Mouse (Mus musculus) heart, embryonic 10.5 days (tissue): ENCODE results near the gene Rnaseh2b. TPM values are rescaled to one million over a fixed set of nuclear protein-coding genes. Genes with fewer than 3 reads are reported as not detected.

Experiments used
- DNase-seq: peaks from one replicate; pipeline ENCODE4 v3.0.0-alpha.2; 2017; ENCODE audit warnings: low spot score
- H3K27ac ChIP-seq: fragments of 300-500 bp; sonication (generic); 2 replicates; pipeline ENCODE4 v1.5.1; 2016; ENCODE audit warnings: mild to moderate bottlenecking
- H3K27me3 ChIP-seq: fragments of 300-500 bp; sonication (generic); 2 replicates; pipeline ENCODE4 v1.6.1; 2016; ENCODE audit warnings: mild to moderate bottlenecking; ENCODE audit not compliant: poor library complexity, insufficient read depth, severe bottlenecking
- H3K36me3 ChIP-seq: fragments of 300-500 bp; sonication (generic); 2 replicates; pipeline ENCODE4 v1.6.1; 2016; ENCODE audit warnings: mild to moderate bottlenecking, moderate library complexity
- H3K4me1 ChIP-seq: fragments of 300-500 bp; sonication (generic); 2 replicates; pipeline ENCODE4 v1.6.1; 2016; ENCODE audit warnings: mild to moderate bottlenecking
- H3K4me3 ChIP-seq: fragments of 300-500 bp; sonication (generic); 2 replicates; pipeline ENCODE4 v1.5.1; 2016; ENCODE audit warnings: mild to moderate bottlenecking, moderate library complexity
- H3K9me3 ChIP-seq: fragments of 300-500 bp; sonication (generic); 2 replicates; pipeline ENCODE4 v1.6.1; 2016; ENCODE audit warnings: mild to moderate bottlenecking, moderate library complexity
- WGBS: fragments of 180-500 bp; shearing (Covaris S2); methylation state at CpG from one replicate; pipeline ENCODE4 v1.1.7; 2016; 5-methylcytosine and 5-hydroxymethylcytosine counted together
- polyA plus RNA-seq: library from polyadenylated mRNA; unstranded; fragments of >200 nt; fragmentation: Nextera tagmentation; extraction: Ambion mirVana; gene quantifications from 2 replicates; pipeline ENCODE4 v1.2.1, GENCODE M21; 2016

Gene Rnaseh2b
- polyA plus RNA-seq, 1 experiment from 2014 or later: 61.0 TPM

DNA sequence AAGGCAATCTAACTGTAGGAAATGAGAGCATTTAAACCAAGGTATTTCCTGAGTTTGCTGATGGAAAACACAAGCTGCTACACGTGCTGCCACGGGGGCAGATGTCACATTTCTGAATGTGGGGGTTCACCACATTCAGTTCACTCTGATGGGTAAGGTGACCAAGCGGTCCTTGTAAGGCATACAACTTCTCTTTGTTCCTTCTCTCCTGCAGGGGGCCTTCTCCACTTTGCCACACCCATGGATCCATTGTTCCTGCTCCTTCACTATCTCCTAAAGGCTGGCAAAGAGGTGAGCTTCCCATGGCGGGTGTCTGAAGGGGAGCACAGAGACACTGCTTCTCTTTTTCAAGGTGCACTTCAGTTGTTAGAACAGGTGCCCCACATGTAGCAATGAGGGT, 57.8 kb downstream of the Rnaseh2b start:
- Histone ChIP-seq H3K27me3 (no peaks in the 10 kb centered on the region), H3K4me1 (0 out of 2 replicates have a peak, but pooled peaks cover 8% of the 10 kb centered on the region), H3K4me3 (no peak overlapping the region), H3K27ac (no peak overlapping the region), H3K9me3 (no peaks in the 10 kb centered on the region), H3K36me3 (peaks cover 31% of the 10 kb centered on the region)
- 70% methylated on average over 4 of the region's 4 CpGs for WGBS
- DNase-seq: no peak

- Histone ChIP-seq H3K27ac (no peak overlapping the region), H3K9me3 (no peaks in the 10 kb centered on the region), H3K4me3 (no peak overlapping the region), H3K4me1 (0 out of 2 replicates have a peak, but pooled peaks cover 8% of the 10 kb centered on the region), H3K27me3 (no peaks in the 10 kb centered on the region), H3K36me3 (peaks cover 31% of the 10 kb centered on the region)
- WGBS: 94% methylated on average over 3 of the region's 3 CpGs
- DNase-seq: no peak
These were observed 58.5 kb downstream of the Rnaseh2b start for GRCm38 (mm10) chr14:62350890-62351289.

GRCm38 (mm10) chr14:62353372-62353771, 61.0 kb downstream of the Rnaseh2b start:
- no peak for DNase-seq
- 84% methylated on average over 9 of the region's 9 CpGs for WGBS
- Histone ChIP-seq H3K4me1 (0 out of 2 replicates have a peak, but pooled peaks cover 4% of the 10 kb centered on the region), H3K4me3 (no peak overlapping the region), H3K27me3 (no peaks in the 10 kb centered on the region), H3K9me3 (no peaks in the 10 kb centered on the region), H3K27ac (no peak overlapping the region), H3K36me3 (peaks cover 29% of the 10 kb centered on the region)

- Histone ChIP-seq H3K9me3 (no peaks in the 10 kb centered on the region), H3K27ac (no peak overlapping the region), H3K27me3 (no peaks in the 10 kb centered on the region), H3K36me3 (peaks cover 29% of the 10 kb centered on the region), H3K4me3 (no peak overlapping the region), H3K4me1 (0 out of 2 replicates have a peak, but pooled peaks cover 4% of the 10 kb centered on the region)
- DNase-seq: no peak
- WGBS: 93% methylated on average over 5 of the region's 5 CpGs
These were observed 61.4 kb downstream of the Rnaseh2b start for GRCm38 (mm10) chr14:62353793-62354192.

- no peak overlapping the region for H3K4me3 ChIP-seq
- no peak for DNase-seq
- H3K4me1 ChIP-seq: no peaks in the 10 kb centered on the region
- peaks cover 16% of the 10 kb centered on the region for H3K36me3 ChIP-seq
- 81% methylated on average over 7 of the region's 7 CpGs for WGBS
- H3K27me3 ChIP-seq: no peaks in the 10 kb centered on the region
- H3K27ac ChIP-seq: no peak overlapping the region
- no peaks in the 10 kb centered on the region for H3K9me3 ChIP-seq
These were observed 62.8 kb downstream of the Rnaseh2b start for GRCm38 (mm10) chr14:62355201-62355600.

- H3K4me1 ChIP-seq: no peaks in the 10 kb centered on the region
- WGBS: 78% methylated on average over 8 of the region's 8 CpGs
- DNase-seq: no peak
- no peak overlapping the region for H3K27ac ChIP-seq
- peaks cover 47% of the 10 kb centered on the region for H3K36me3 ChIP-seq
- no peaks in the 10 kb centered on the region for H3K27me3 ChIP-seq
- H3K9me3 ChIP-seq: no peaks in the 10 kb centered on the region
- H3K4me3 ChIP-seq: no peak overlapping the region
These were observed 69.0 kb downstream of the Rnaseh2b start for GRCm38 (mm10) chr14:62361263-62361980.

- Histone ChIP-seq H3K36me3 (peaks cover 59% of the 10 kb centered on the region), H3K9me3 (no peaks in the 10 kb centered on the region), H3K4me1 (no peaks in the 10 kb centered on the region), H3K27me3 (no peaks in the 10 kb centered on the region), H3K4me3 (no peak overlapping the region), H3K27ac (no peak overlapping the region)
- no peak for DNase-seq
- 94% methylated on average over 2 of the region's 2 CpGs for WGBS
These were observed 71.4 kb downstream of the Rnaseh2b start for GRCm38 (mm10) chr14:62363774-62364173.

DNA sequence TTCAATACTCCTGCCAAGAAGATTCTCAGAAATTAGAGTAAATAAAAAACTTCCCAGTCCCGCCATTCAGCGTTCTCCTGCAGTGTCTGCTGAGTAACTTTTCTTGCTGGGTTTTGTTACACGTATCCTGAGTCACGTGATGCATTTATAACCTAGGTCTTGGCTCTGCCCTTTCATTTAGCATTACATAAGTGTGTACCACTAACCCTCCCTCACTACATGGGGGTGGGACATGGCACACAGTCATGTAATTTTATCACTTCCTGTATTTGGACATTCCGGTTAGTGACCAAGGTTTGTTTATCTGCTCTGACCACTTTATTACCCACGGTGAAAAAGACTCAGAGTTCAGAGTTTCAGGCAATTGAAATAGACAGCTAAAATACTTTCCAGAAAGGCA, 78.4 kb downstream of the Rnaseh2b start:
- H3K36me3 ChIP-seq: peaks cover 34% of the 10 kb centered on the region
- peaks cover 22% of the 10 kb centered on the region; the same call in 1 of the 2 replicates for H3K4me1 ChIP-seq
- H3K27ac ChIP-seq: no peak overlapping the region
- DNase-seq: no peak
- no peak overlapping the region for H3K4me3 ChIP-seq
- WGBS: 83% methylated on average over 6 of the region's 6 CpGs
- no peaks in the 10 kb centered on the region for H3K27me3 ChIP-seq
- no peaks in the 10 kb centered on the region for H3K9me3 ChIP-seq

DNA sequence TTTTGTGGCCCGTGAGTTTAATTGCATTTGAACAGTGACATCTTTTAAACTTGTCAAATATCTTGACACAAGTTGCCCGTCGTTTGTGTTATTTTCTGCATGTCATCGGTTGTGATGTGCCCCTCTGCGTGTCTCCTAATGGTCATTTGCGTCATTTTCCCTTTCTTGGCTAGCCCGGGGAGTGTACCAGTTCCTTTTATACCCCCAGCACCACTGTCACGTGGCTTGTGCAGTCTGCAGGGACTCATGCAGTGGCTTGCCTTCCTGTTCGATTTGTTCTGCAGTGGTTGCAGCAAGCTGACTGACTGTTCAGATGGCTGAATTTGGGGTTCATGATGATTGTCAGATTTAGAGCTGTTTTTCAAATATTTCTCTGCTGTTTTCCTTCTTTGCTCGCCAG, 81.6 kb downstream of the Rnaseh2b start:
- DNase-seq: no peak
- Histone ChIP-seq H3K36me3 (peaks cover 23% of the 10 kb centered on the region), H3K27me3 (no peaks in the 10 kb centered on the region), H3K9me3 (no peaks in the 10 kb centered on the region), H3K27ac (peak overlapping the region; percentile 71), H3K4me3 (no peak overlapping the region), H3K4me1 (peaks cover 35% of the 10 kb centered on the region; the same call in 1 of the 2 replicates)
- 64% methylated on average over 10 of the region's 10 CpGs for WGBS

- H3K4me1 ChIP-seq: peaks cover 38% of the 10 kb centered on the region; the same call in 1 of the 2 replicates
- DNase-seq: no peak
These were observed 83.3 kb downstream of the Rnaseh2b start for GRCm38 (mm10) chr14:62375694-62376093.

DNA sequence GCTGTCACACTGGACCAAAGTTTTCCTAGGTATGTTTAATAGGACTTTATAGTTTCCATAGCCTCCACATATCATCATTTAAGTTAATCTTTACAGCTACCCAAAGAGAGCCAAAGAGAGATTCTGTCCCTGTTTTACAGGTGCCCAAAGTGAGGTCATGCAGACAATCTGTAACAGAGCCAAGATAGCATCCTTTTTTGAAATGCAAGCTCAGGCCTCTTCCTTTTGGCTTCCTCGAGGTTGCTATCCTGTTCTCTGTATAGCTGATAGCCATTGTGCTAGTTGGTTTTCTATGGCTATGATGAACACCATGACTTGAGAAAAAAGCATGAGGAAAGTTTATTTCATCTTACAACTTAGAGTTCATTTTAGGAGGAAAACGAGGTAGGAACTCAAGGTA, 83.7 kb downstream of the Rnaseh2b start:
- Histone ChIP-seq H3K4me1 (peaks cover 38% of the 10 kb centered on the region; the same call in 1 of the 2 replicates), H3K9me3 (no peaks in the 10 kb centered on the region), H3K4me3 (no peak overlapping the region), H3K27me3 (no peaks in the 10 kb centered on the region), H3K27ac (peak overlapping the region; percentile 57; the same call in 1 of the 2 replicates), H3K36me3 (peaks cover 16% of the 10 kb centered on the region)
- no peak for DNase-seq
- WGBS: 82% methylated on average over 2 of the region's 2 CpGs

More at GRCm38 (mm10) chr14:62375694-62376093, 83.3 kb downstream of the Rnaseh2b start:
- no peaks in the 10 kb centered on the region for H3K27me3 ChIP-seq
- H3K36me3 ChIP-seq: peaks cover 16% of the 10 kb centered on the region
- no peaks in the 10 kb centered on the region for H3K9me3 ChIP-seq
- H3K27ac ChIP-seq: peak overlapping the region; percentile 57; the same call in 1 of the 2 replicates
- no peak overlapping the region for H3K4me3 ChIP-seq

- H3K27me3 ChIP-seq: no peaks in the 10 kb centered on the region
- H3K9me3 ChIP-seq: no peaks in the 10 kb centered on the region
- peaks cover 27% of the 10 kb centered on the region; the same call in 1 of the 2 replicates for H3K4me1 ChIP-seq
- peaks cover 9% of the 10 kb centered on the region for H3K36me3 ChIP-seq
- no peak overlapping the region for H3K27ac ChIP-seq
- no peak overlapping the region for H3K4me3 ChIP-seq
- DNase-seq: no peak
- 93% methylated on average over 2 of the region's 2 CpGs for WGBS
These were observed 87.0 kb downstream of the Rnaseh2b start for GRCm38 (mm10) chr14:62379391-62379790.

DNA sequence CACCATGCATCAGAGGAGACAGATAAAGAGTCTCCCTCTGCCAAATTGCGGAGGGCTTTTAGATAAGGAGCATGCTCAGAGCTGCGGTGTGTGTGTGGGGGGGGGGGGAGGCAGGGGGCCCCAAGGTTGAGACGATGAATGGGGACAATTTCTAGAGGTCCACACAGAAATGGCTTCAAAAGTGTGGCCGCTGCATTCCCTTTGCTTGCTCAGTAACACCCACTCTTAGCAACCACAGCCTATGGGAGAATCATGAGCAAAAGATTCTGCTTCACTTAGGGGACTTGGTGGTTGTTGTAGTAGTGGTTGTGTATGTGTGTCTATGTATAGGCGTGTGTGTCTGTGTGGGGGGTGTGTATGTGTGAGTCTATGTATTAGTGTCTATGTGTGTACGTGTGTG, 88.2 kb downstream of the Rnaseh2b start:
- Histone ChIP-seq H3K27me3 (no peaks in the 10 kb centered on the region), H3K9me3 (no peaks in the 10 kb centered on the region), H3K27ac (no peak overlapping the region), H3K4me1 (peaks cover 19% of the 10 kb centered on the region; the same call in 1 of the 2 replicates), H3K4me3 (no peak overlapping the region), H3K36me3 (peaks cover 9% of the 10 kb centered on the region)
- DNase-seq: no peak
- 64% methylated on average over 6 of the region's 6 CpGs for WGBS
